Mouse (Mus musculus): ENCODE results near the gene Chp2.

DNA sequence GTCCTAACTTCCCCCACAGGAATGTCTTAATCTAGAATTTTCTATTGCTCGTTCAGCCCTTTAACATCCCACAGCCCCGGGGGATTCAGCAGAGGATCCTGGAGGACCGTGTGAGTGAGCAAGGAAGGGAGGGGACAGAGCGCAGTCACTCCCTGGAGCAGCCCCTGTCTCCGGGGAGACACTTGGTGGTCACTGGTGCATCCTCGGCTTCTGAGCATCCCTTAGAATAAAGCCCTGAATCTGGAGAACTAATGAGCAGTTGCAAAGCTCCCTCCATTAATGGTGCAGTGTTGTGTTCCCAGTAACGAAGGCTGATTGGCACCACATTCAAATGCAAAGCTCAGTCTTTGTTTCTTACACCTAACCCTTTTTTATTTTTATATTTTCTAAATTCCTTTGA, 24.9 kb downstream of the Chp2 start:
- no peak for TF ChIP-seq POLR2A (IDR thresholded peaks at IDR 0.05; ENCODE audit: control insufficient read depth, low read depth, low read length)
- TF ChIP-seq CTCF (IDR thresholded peaks at IDR 0.05; ENCODE audit: control insufficient read depth, insufficient read depth, insufficient replicate concordance, low read depth, low read length): no peak
